Mouse (Mus musculus): ENCODE results near the gene Shb. TPM values are rescaled to one million over a fixed set of nuclear protein-coding genes. Genes with fewer than 3 reads are reported as not detected.
A peak's percentile ranks its signal among the peaks of the same experiment; 100 is the strongest.

Gene Shb
- polyA plus RNA-seq, 2 experiments = 5.0 to 8.8 TPM

DNA sequence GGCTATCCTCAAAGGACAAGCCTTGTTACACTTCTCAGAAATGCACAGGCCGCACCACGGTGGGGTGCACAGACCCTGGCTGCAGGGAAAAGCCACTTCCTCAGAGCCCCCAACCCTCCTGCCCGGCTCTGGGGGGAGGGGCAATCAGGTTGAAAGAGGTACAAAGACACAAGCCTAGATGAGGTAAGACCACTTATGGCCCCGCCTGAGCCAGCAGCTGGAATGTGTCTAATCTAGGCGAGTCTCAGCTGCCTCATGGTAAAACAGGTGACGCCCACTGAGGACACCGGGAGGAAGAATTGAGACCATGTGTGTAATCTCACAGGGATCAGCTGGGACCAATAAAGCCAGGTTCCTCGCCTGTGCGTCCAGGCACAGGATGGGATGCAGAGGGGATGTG is 25.2 kb downstream of the Shb start:
- Histone ChIP-seq H3K4me1 (replicated peaks; ENCODE audit: control insufficient read depth in 2 of 2, insufficient read depth in 2 of 2, low read length in 1 of 2) (peaks cover 10 to 36% of the 10 kb centered on the region in 2 experiments), H3K9me3 (ENCODE audit: control insufficient read depth, low read length) (no peaks in the 10 kb centered on the region), H3K27me3 (ENCODE audit: control insufficient read depth, insufficient read depth, low read length) (no peaks in the 10 kb centered on the region), H3K9ac (replicated peaks) (no peak overlapping the region), H3K4me2 (ENCODE audit: low read depth) (no peak overlapping the region), H3K4me3 (ENCODE audit: insufficient read depth in 1 of 2, low read depth in 2 of 2, low read length in 2 of 2) (no peak overlapping the region), H3K36me3 (replicated peaks; ENCODE audit: control insufficient read depth, insufficient read depth, low read depth) (no peaks in the 10 kb centered on the region; the same call in 1 of the 2 replicates), H3K27ac (no peak overlapping the region)
- 58% methylated on average over 9 of the region's 9 CpGs for WGBS (ENCODE audit: insufficient replicate concordance)
- DNase-seq (ENCODE audit: low read depth in 3 of 3, low spot score in 3 of 3) (no peak), ATAC-seq (ENCODE audit: insufficient read depth) (peak; percentile 24; the same call in 1 of the 2 replicates)
- no peak for TF ChIP-seq CTCF (IDR thresholded peaks at IDR 0.05; ENCODE audit: low read depth)
- no peak for TF ChIP-seq EP300 (IDR thresholded peaks at IDR 0.05; ENCODE audit: low read depth)

DNA sequence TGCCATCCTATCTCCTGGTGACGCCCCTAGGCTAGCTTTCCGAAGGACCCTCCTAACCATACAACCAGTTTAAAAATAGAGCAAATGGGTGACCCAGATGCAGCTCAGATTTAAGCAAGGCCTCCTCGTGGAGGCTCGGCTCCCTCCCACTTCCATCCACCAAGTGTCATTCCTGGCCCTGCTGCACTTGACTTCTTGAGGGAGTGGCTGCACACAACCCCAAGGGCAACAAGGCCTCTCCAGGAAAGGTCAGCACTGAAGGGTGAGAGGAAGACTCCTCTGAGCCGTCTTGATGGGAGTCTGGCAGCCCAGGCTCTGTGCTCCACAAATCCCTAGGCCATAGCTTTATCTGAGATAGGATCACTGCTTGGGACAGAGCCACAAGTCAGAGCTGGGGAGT is 25.7 kb downstream of the Shb start:
- 64% methylated on average over 5 of the region's 5 CpGs for WGBS (ENCODE audit: insufficient replicate concordance)
- H3K4me3 ChIP-seq (ENCODE audit: insufficient read depth in 1 of 2, low read depth in 2 of 2, low read length in 2 of 2) = no peak overlapping the region
- no peak for DNase-seq (ENCODE audit: low read depth in 3 of 3, low spot score in 3 of 3)
- H3K9me3 ChIP-seq (ENCODE audit: control insufficient read depth, low read length) = no peaks in the 10 kb centered on the region
- no peaks in the 10 kb centered on the region for H3K27me3 ChIP-seq (ENCODE audit: control insufficient read depth, insufficient read depth, low read length)
- H3K27ac ChIP-seq = no peak overlapping the region
- TF ChIP-seq EP300 (IDR thresholded peaks at IDR 0.05; ENCODE audit: low read depth) (no peak), CTCF (IDR thresholded peaks at IDR 0.05; ENCODE audit: low read depth) (no peak)
- no peak overlapping the region for H3K4me2 ChIP-seq (ENCODE audit: low read depth)
- H3K36me3 ChIP-seq (replicated peaks; ENCODE audit: control insufficient read depth, insufficient read depth, low read depth) = no peaks in the 10 kb centered on the region; the same call in 1 of the 2 replicates
- H3K4me1 ChIP-seq (replicated peaks; ENCODE audit: control insufficient read depth in 2 of 2, insufficient read depth in 2 of 2, low read length in 1 of 2) = peaks cover 10 to 36% of the 10 kb centered on the region in 2 experiments
- no peak overlapping the region for H3K9ac ChIP-seq (replicated peaks)
- ATAC-seq (ENCODE audit: insufficient read depth) = 0 out of 2 replicates have a peak, but pooled peaks have one; percentile 5

DNA sequence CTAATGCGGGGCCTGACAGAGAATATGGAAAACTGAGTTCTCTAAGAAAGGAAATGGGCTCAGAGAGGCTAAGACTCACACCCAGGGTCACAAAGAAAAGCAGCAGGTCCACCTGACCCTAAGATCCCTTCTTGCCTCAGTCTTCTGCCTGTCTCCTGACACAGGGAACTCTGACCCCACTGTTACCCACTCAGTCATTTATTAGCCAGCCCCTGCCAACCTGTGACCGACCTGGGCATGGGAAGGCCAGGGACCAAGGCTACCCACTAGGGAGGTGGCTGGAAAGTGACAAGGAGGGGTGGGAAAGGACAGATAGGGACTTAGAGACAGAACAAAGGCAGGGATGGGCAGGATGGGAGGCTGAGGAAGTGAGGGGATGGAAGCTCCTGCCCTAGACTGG is 26.6 kb downstream of the Shb start:
- TF ChIP-seq CTCF (IDR thresholded peaks at IDR 0.05; ENCODE audit: low read depth) (no peak), EP300 (IDR thresholded peaks at IDR 0.05; ENCODE audit: low read depth) (no peak)
- Histone ChIP-seq H3K4me1 (replicated peaks; ENCODE audit: control insufficient read depth in 2 of 2, insufficient read depth in 2 of 2, low read length in 1 of 2) (peaks cover 10 to 40% of the 10 kb centered on the region in 2 experiments), H3K4me3 (ENCODE audit: insufficient read depth in 1 of 2, low read depth in 2 of 2, low read length in 2 of 2) (no peak overlapping the region), H3K27me3 (ENCODE audit: control insufficient read depth, insufficient read depth, low read length) (no peaks in the 10 kb centered on the region), H3K36me3 (replicated peaks; ENCODE audit: control insufficient read depth, insufficient read depth, low read depth) (no peaks in the 10 kb centered on the region; the same call in 1 of the 2 replicates), H3K27ac (no peak overlapping the region), H3K9me3 (ENCODE audit: control insufficient read depth, low read length) (no peaks in the 10 kb centered on the region), H3K9ac (replicated peaks) (no peak overlapping the region), H3K4me2 (ENCODE audit: low read depth) (no peak overlapping the region)
- no peak for ATAC-seq (ENCODE audit: insufficient read depth)
- no peak for DNase-seq (ENCODE audit: low read depth in 3 of 3, low spot score in 3 of 3)
- 77% methylated on average over 2 of the region's 2 CpGs for WGBS (ENCODE audit: insufficient replicate concordance)

DNA sequence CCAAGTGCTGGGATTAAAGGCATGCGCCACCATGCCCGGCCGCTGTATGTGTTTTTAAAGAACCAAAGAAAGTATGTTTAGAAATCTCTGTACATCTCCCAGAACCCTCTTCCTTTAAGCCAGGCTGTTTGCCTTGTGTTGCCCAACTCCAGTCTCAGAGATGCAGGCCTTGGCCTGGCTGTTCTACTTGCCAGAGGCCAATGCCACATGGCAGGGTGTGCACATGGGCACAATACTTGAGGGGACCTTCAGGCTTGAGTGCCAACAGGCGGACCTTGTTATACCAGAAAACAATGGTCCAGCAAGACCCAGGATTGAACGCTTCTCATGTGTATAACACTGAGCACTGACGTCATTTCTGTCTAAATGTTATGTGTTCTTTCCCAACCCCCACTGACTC is 27.1 kb downstream of the Shb start:
- ATAC-seq (ENCODE audit: insufficient read depth) (no peak), DNase-seq (ENCODE audit: low read depth in 3 of 3, low spot score in 3 of 3) (no peak)
- Histone ChIP-seq H3K9me3 (ENCODE audit: control insufficient read depth, low read length) (no peaks in the 10 kb centered on the region), H3K4me1 (replicated peaks; ENCODE audit: control insufficient read depth in 2 of 2, insufficient read depth in 2 of 2, low read length in 1 of 2) (peaks cover 10 to 40% of the 10 kb centered on the region in 2 experiments), H3K9ac (replicated peaks) (no peak overlapping the region), H3K27me3 (ENCODE audit: control insufficient read depth, insufficient read depth, low read length) (no peaks in the 10 kb centered on the region), H3K36me3 (replicated peaks; ENCODE audit: control insufficient read depth, insufficient read depth, low read depth) (no peaks in the 10 kb centered on the region; the same call in 1 of the 2 replicates), H3K4me3 (ENCODE audit: insufficient read depth in 1 of 2, low read depth in 2 of 2, low read length in 2 of 2) (no peak overlapping the region), H3K27ac (no peak overlapping the region), H3K4me2 (ENCODE audit: low read depth) (no peak overlapping the region)
- WGBS (ENCODE audit: insufficient replicate concordance) = 86% methylated on average over 6 of the region's 6 CpGs
- no peak for TF ChIP-seq EP300 (IDR thresholded peaks at IDR 0.05; ENCODE audit: low read depth)
- TF ChIP-seq CTCF (IDR thresholded peaks at IDR 0.05; ENCODE audit: low read depth) = no peak

DNA sequence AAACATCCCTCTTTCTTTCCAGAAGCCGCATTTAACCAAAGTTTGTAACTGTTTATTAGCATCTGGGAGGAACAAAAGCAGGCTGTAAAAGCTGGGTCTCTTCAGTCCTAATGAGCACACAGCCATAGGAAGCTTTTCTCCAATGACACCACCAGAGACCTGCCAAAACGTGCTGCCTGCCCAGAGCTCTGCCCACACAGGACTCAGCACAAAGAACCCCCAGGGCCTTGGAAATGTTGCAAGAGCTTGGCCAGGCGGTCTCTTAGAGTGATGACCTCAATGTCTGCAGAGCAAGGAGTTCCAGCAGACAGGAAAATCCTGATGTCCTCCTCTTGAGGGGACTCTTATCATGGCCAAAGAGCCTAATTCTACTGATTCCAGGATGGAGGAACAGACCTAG is 28.5 kb downstream of the Shb start:
- H3K9me3 ChIP-seq (ENCODE audit: control insufficient read depth, low read length) = no peaks in the 10 kb centered on the region
- TF ChIP-seq CTCF (IDR thresholded peaks at IDR 0.05; ENCODE audit: low read depth) (no peak), EP300 (IDR thresholded peaks at IDR 0.05; ENCODE audit: low read depth) (no peak)
- H3K27ac ChIP-seq = no peak overlapping the region
- no peak overlapping the region for H3K9ac ChIP-seq (replicated peaks)
- H3K4me3 ChIP-seq (ENCODE audit: insufficient read depth in 1 of 2, low read depth in 2 of 2, low read length in 2 of 2) = no peak overlapping the region
- H3K4me2 ChIP-seq (ENCODE audit: low read depth) = no peak overlapping the region
- DNase-seq (ENCODE audit: low read depth in 3 of 3, low spot score in 3 of 3) (no peak), ATAC-seq (ENCODE audit: insufficient read depth) (no peak)
- H3K4me1 ChIP-seq (replicated peaks; ENCODE audit: control insufficient read depth in 2 of 2, insufficient read depth in 2 of 2, low read length in 1 of 2) = peaks cover 10 to 41% of the 10 kb centered on the region in 2 experiments
- H3K36me3 ChIP-seq (replicated peaks; ENCODE audit: control insufficient read depth, insufficient read depth, low read depth) = no peaks in the 10 kb centered on the region; the same call in 1 of the 2 replicates
- no peaks in the 10 kb centered on the region for H3K27me3 ChIP-seq (ENCODE audit: control insufficient read depth, insufficient read depth, low read length)
- WGBS (ENCODE audit: insufficient replicate concordance) = 56% methylated on average over 3 of the region's 3 CpGs
